In the genomic region with DNA sequence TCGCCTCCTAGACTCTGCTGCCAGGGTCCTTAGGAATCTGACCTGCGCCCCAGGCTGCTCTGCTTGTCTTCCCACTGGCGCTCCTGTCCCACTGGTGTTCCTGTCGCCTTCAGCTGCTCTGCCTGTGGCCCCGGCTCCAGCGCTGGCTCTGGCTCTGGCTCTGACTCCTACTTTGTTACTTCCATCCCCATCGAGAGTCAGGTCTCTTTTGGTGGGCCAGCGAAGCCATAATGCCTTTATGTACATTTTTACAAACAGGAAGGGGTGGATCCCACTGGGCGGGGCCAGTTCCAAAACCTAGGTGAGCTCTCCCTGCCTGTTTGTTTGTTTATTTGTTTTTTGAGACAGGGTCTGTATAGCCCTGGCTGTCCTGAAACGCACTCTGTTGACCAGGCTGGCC, we compare ENCODE assay signal across 41 mouse cellular contexts. TPM values are rescaled to one million over a fixed set of nuclear protein-coding genes. Genes with fewer than 3 reads are reported as not detected.
"Had no signal": no experiment of that assay in that cellular context is flagged by ENCODE, and none has a peak within 500 bp of the region (broad histone marks: within the 10 kb centered on the region; RNA-seq: fewer than 3 reads in every experiment).

No protein-coding gene starts in this region.

- H3K27ac ChIP-seq: heart, embryonic 10.5 days; hindbrain, embryonic 13.5 days; hindbrain, embryonic 15.5 days; hindbrain, postnatal 0 days; kidney, embryonic 15.5 days; kidney, postnatal 0 days; limb, embryonic 13.5 days; limb, embryonic 15.5 days; liver, embryonic 12.5 days had no signal

- ATAC-seq: hindbrain, postnatal 0 days; intestine, embryonic 16.5 days; liver, embryonic 12.5 days had no signal

- DNase-seq: gastrocnemius, postnatal 14 days; gastrocnemius, postnatal 36 days; heart, adult 18-20 months; heart, postnatal 10 days; heart, postnatal 36 days; kidney, adult 11 months; kidney, adult 2 months; kidney, adult 9 months; kidney, postnatal 14 days; kidney, postnatal 36 days; layer of hippocampus, adult 9-11 months; layer of hippocampus, postnatal 36 days; left cerebral cortex, postnatal 4 days had no signal

- H3K4me3 ChIP-seq: hindbrain, embryonic 13.5 days; hindbrain, embryonic 15.5 days; kidney, embryonic 15.5 days; limb, embryonic 13.5 days; limb, embryonic 15.5 days; liver, embryonic 12.5 days had no signal

- H3K4me1 ChIP-seq: heart, embryonic 12.5 days; hindbrain, embryonic 13.5 days; hindbrain, embryonic 15.5 days; kidney, embryonic 15.5 days; limb, embryonic 13.5 days had no signal

- H3K27me3 ChIP-seq: hindbrain, embryonic 13.5 days; hindbrain, embryonic 15.5 days; kidney, embryonic 15.5 days had no signal

- H3K36me3 ChIP-seq: heart, embryonic 12.5 days; hindbrain, embryonic 13.5 days; hindbrain, embryonic 15.5 days; kidney, embryonic 15.5 days; limb, embryonic 15.5 days had no signal

- H3K9ac ChIP-seq: heart, embryonic 12.5 days; hindbrain, embryonic 13.5 days; hindbrain, embryonic 15.5 days; kidney, embryonic 15.5 days; limb, embryonic 13.5 days; limb, embryonic 15.5 days; liver, embryonic 12.5 days had no signal

- H3K9me3 ChIP-seq: limb, embryonic 15.5 days had no signal

RNA-seq across cellular contexts. Expression of a gene that starts 20.1 kb away (rescaled TPM):
- total RNA-seq: gastrocnemius, adult 18-20 months; gastrocnemius, adult 8-10 months; gastrocnemius, postnatal 14 days; gastrocnemius, postnatal 36 days; heart, adult 18-20 months; heart, adult 8-10 months; heart, postnatal 10 days; heart, postnatal 36 days; hematopoietic stem cell, adult 5-6 weeks; hindbrain, postnatal 0 days; layer of hippocampus, adult 18-20 months; layer of hippocampus, adult 8-10 months; layer of hippocampus, postnatal 14 days; layer of hippocampus, postnatal 36 days; left cerebral cortex, adult 18-20 months; left cerebral cortex, postnatal 14 days; left cerebral cortex, postnatal 4 days; liver, adult 2 months had no signal
- polyA plus RNA-seq: gonadal fat pad, adult 2 months; heart, embryonic 10.5 days; heart, embryonic 12.5 days; heart, embryonic 14.5 days; heart, embryonic 16.5 days; hindbrain, embryonic 11.5 days; hindbrain, embryonic 13.5 days; hindbrain, embryonic 15.5 days; hindbrain, postnatal 0 days; intestine, embryonic 14.5 days; intestine, embryonic 16.5 days; kidney, adult 2 months; kidney, embryonic 15.5 days; kidney, postnatal 0 days; large intestine, adult 2 months; limb, embryonic 11.5 days; limb, embryonic 13.5 days; limb, embryonic 15.5 days; liver, adult 2 months; liver, embryonic 12.5 days had no signal
